Mouse (Mus musculus) adrenal gland (tissue): Measurements from ENCODE around the gene Mrpl17.

Experiments
- intact Hi-C: fragments of 180-260 bp; cut with DNase I; formaldehyde crosslinking; loops from one replicate; pipeline ENCODE4 v1.15.1; 2025

Mrpl17 gene

DNA sequence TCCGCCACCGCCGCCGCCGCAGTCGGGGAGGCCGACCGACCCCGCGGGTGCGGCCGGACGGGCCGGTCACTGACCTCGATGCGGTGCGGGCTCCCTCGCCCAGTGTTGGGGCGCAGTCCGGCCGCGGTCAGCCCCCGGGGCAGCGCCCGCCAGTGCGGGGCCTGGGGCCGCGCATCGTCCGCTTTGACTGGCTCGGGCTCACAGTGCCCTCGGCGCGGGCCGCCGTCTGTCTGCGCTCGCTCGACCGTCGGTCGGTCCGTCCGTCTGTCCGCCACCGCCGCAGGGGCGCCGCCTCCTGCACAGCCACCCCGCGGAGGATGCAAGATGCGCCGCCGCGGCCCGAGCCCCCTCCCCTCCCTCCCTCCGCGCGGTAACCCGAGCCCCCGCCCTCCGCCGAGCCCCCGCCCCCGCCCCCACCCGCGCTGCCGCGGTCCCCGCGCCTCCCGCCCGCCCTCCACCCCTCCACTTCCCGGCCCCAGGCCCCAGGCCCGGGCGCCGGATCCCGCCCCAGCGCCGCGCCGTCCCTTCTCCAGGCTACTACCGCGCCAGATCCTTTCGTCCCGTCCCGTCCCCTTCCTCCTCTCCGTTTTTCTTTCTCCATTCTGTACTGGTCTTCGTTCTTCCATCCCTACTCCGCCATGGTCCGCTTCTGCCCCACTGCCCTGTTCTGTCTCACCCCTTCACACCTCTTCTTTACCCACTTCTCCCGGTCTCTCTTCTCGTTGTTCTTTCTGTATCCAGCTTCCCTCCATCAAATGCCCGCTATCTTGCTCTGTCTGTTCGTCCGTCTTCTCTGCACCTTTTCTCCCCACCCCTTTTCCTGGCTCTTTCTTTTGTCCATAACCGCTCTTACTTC lies 23.4 kb downstream of the Mrpl17 start, which contains the start of gene Dchs1:
Gene Dchs1 (minus strand): TSS at position 370 of the 856 bp plus-strand sequence.
- intact Hi-C loops = no loop called here

DNA sequence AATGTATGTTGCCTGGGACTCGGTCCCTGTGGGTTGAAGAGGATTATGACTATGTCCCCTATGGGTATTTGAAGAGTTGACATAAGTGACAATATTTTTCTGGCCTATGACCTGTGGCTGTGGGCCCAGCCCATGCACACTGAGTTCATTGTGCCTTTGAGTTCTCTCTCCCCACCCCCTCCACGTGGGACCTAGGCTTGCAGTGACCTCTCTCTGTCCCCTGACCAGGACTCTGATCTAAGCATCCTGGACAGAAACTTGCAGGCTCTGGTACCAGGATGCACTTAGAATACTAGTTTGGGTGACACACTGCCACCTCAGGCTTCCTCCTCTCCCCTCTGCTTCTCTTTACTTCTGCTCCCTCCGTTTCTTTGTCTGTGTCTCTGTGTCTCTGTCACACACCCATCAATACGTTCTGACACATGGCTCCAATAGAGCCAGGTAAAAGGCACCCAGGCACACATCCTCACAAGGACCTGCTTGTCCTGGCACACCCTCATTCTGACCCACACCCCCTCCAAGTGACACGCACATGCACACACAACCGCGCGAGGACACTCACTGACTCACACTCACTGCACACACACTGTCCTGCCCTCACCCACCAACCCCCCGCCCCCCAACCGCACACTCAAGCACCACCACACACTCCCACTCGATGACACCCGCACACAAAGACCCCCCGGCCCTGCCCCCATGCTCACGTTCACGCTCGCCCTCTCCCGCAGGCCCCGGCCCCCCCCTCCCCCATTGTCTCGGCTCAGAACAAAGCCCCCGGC lies 24.2 kb downstream of the Mrpl17 start:
- intact Hi-C loops = no loop called here

DNA sequence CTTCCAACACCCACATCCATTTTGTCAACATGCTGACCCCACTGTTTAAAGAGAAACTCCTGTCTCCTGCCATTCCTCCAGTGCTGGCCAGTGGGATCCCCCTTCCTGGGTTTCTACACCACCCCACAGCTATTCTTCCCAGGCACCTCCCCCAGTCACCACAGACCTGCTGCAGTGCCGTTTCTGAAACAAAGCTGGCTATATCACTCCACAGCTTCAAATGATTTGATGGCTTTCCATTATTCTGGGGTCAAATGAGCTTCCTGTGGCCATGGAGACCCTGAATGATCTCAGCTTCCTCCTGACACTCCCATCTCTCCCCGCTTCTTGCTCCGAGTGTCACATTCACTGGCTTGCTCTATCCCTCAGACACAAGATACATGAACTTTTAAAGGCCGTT lies 26.3 kb downstream of the Mrpl17 start:
- intact Hi-C loops = no loop called here

DNA sequence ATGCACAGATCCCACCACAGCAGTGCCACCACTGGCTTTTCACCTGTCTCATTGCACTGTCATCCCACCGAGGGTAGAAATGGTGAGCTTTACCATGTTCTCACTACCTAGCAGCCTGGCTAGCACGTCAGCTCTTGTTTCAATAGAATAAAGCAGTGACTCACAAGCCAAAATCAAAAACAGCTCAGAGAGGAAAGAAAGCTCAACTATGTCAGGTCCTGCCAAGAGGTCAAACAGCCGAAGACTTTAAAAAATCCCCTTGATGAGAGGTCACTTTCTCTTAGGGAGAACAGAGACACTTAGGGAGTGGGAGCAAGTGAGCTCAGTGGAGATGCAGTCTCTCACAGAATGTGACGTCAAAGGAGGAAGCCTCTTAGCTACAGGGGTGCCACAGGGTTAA lies 27.0 kb downstream of the Mrpl17 start:
- intact Hi-C loops = no loop called here

DNA sequence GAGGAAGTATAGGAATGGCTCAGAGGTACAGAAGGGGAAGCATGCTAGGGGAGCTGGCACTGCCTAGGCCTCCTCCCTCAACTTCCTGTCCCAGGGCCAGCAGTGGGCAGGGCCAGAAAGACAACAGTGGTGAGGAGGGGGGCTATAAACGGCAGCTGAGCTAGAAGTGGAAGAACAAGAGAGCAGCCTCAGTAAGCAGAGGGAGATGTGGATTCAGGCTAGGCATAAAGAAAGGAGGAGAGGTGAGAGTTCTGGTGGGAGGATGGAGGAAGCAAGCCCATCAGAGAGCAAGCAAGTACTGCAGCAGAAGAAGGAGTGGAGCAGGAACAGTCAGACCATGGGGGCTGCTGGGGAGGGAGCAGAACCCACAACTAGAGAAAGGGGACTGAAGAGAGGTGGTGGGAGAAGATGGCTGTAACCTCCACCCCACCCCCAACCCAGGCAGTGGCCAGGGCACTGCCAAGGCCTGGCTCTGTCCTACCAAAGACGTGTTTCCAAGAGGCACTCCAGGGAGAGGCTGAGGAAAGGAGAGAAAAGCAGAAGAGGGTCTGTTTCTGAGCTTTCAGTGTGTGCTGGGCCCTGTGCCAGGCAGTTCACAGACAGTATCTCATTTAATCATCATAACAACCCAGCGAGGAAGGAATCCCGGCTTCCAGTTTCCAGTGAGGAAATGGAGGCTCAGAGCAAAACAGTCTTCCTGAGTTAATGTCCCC lies 32.2 kb downstream of the Mrpl17 start:
- intact Hi-C loops = no loop called here

DNA sequence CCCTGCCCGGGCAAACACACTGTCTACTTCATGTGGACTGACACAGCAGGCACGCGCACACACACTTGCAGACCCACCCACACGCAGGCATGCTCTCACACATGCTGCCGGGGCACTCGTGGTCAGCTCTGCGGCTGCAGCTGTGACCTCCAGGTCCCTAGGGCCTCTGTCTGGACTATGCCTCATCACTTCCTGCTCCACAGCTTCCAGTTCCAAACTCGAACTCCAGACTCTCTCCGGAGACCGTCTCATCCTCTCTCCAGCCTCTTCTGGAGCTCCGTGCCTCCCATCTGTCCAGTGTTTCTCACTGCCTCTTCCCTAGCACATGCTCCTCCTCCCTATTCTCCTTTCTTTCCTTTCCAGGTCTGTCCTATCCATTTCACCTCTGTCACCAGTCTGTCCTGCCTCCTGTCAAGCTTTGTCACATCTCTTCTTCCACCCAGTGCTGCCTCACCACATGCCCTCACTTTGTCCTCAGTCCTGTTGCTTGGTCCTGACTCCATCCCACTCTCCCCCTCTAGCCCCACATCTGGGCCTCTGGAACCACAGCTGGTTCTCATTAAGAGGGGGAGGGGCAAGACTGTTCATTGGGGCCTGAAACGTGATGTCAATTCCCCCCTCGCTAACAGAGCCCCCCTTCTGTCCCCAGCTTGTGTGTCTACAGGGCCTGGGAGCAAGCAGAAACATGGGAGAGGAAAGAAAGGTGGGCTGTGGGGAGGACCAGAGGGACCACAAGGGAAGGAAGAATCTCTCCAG lies 32.9 kb downstream of the Mrpl17 start:
- intact Hi-C loops = no loop called here

DNA sequence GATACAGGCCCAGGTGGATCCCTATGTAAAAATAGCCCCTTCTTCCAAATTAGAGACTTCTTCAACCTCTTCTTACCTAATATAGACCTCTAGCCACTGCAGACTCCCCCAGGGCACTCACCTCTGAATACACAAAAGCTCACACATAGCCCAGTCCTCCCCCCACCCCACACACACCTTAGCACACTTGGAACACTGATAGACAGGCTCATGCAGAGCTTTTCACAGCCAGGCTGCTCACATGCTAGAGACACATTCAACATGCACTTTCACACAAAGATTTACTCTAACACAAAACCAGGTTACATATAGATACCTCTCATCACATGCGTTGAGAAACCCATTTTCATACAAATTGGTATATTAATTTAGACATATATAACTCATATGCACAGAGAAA lies 33.6 kb downstream of the Mrpl17 start:
- intact Hi-C loops = no loop called here

DNA sequence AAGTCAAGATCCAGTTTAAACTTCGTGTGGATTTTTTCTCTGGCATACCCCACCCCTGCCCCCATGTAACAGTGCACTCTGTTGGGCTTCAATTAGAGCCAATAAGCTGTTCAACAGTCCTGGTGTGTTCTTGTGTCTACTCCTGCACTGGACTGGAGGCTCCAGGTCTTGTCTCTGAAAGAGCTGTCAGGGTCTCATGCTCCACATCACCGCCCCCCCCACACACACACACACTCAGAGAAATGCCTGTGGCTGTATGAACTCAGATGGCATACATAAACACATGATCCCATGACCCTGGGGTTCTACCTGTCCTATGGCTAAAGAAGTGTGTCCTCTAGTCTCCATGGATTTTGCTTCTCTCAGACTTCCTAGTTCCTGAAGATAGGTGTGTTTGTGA lies 34.9 kb downstream of the Mrpl17 start:
- intact Hi-C loops = no loop called here

DNA sequence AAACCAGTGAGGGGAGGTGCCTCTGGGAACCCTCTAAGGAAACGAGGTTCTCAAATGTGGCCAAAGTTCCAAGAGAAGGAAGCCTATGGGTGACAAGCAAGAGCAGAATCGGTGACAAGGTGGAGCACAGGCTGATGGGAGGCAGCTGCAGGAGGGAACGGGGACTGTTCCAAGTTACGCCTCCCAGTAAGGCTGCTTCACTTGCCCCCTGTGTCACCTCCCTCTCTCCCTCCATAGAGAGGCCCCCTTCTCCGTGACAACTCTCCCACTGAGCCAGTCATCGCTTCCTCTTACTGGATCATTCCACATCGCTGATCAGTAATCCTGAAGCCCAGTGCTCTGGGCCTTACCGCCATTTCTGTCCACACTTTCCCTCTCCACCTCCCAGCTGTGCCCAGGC lies 36.2 kb downstream of the Mrpl17 start:
- intact Hi-C loops = no loop called here

DNA sequence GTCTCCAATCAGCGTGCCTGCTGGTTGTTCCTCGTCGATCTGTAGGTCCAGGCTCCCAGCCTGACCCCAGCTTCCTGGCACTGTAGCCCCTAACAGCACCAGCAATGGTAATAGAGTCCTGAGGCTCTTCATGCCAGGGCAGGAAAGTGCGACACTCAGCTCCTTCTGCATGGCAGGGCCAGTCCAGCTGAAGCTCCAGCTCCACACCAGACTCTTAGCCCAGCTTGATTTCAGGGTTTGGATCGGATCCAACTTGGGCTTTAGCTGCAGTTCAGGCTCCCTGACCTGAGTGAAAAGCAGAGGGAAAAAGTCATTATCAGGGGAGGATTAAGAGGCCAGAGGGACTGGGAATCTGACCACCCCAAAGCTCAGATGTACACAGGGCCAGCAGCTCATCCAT lies 37.9 kb downstream of the Mrpl17 start:
- intact Hi-C loops = no loop called here

DNA sequence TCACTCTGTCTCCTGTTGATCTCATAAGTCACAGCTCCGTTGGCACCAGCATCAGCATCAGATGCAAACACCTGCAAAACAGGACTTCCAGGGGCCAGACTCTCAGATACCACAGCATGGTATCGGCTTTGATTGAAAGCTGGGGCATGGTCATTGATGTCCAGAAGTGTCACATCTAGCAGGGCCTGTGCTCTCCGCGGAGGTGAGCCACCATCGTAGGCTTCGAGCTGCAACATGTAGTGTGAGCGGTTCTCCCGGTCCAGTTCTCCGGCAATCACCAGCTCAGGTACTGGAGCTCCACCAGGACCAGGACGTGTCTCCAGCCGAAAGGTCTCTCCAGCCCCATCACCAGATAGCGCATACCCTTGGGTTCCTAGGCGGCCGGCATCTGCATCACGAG lies 38.6 kb downstream of the Mrpl17 start:
- intact Hi-C loops = no loop called here

DNA sequence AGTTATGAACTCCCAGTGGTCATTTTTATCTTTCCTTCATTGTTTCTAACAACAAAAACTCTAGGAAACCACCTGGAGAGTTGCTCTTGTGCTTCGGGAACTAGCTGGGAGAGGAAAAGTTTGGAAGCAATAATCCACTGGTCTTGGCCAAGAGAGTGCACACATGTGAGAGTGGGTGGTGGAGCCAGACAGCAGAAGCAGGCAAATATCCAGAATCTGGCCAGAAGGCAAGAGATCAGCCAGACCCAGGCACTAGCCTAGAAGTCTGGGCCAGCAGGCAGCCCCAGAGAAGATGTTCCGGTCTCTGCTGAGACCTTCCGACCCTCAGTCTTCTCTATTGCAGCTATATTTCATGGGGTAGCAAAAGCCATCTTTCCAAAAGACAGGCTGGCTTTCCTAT lies 40.9 kb downstream of the Mrpl17 start:
- intact Hi-C loops = no loop called here

DNA sequence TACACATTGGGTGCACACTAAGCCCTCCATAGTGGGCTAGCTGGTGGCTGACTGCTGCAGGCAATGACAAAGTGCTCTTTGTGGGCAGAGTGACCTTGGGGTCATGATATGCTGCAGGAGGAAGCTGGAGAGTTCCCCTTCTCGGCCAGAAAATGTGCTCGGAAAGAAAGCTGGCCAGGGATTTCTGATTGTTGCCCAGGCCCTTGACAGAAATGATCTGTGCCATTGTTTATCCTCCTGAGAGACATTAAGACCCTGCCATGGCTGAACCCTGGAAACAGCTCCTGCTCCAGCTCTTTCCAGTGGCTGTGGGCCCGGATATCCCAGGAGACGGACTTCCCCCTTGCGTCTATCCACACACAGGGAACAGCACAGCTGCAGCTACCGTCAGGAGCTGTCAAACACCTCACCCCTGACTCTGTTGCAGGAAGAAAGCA lies 43.2 kb downstream of the Mrpl17 start:
- intact Hi-C loops = no loop called here

DNA sequence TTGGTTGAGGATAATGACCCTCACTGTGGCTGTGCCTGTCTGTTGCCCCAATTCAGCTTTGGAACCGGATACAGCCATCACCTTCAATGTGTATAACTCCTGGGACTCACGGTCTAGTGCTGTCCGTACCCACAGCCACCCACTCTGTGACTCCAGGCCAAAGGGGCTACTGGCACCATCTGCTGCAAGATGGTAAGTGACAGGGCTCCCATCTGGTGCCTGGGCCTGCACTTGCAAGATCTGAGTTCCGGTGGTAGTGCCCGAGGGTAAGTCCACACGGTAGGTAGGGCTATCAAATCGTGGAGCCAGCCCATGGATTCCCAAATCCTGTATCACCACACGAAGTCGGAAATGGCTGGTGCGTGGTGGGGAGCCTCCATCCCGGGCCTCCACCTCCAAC lies 46.6 kb downstream of the Mrpl17 start:
- intact Hi-C loops = no loop called here

DNA sequence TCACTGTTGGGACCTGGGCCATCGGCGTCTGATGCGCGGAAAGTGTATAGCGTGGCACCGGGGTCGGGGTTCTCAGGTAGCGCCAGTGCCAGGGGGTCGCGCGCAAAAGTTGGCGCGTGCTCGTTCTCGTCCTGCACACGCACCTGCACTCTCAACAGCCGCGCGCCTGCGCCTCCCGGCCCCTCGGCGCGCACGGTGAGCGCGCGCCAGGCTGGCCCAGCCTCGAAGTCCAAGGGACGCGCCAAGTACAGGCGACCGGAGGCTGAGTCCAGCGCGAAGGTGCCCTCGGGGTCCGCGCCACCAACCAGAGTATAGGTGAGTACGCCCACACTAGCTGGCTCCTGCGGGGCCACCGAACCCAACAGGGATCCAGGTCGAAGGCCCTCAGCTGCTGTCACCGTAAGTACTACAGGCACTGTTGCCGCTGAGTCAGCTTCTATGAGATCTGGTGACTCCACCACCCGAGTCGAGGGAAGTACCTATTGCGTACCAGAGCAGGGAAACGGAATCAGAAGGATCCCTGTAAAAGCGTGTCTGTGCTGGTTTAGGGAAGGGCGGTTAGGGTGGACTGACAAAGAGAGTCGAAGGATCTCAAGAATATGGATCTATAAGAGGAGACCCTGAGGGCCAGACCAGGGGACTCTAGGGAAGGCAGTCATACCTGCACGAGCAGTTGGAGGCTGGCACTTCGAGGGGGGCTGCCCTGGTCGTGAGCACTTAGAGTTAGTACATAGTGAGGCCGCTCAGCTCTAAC lies 48.2 kb downstream of the Mrpl17 start:
- intact Hi-C loops = no loop called here

DNA sequence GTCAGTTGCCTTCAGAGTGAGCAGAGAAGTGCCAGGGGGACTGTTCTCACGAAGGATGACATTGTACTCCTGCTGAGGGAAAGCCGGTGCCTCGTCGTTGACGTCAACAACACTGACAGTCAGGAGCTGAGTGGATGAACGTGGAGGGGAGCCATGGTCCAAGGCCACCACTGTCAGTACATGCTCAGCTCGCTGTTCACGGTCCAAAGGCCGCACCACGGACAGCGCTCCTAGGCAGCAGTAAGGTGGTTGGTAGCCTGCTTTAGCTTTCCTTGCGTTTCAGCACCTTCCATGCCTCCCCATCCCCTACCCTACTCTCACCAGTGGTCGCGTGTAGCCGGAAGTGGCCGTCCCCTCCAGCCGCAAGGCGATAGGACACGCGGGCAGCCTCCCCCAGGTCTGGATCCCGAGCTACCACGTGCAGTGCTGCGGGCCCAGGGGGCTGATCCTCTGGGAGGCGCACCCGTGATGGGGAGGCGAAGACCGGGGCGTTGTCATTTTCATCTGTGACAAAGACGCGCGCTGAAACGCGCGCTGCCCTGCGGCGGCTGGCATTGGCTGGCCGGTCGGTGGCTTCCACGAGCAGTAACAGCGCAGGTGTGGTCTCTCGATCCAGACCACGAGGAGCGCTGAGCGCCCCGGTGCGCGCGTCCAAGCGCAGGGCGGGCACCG lies 49.0 kb downstream of the Mrpl17 start:
- intact Hi-C loops = no loop called here

DNA sequence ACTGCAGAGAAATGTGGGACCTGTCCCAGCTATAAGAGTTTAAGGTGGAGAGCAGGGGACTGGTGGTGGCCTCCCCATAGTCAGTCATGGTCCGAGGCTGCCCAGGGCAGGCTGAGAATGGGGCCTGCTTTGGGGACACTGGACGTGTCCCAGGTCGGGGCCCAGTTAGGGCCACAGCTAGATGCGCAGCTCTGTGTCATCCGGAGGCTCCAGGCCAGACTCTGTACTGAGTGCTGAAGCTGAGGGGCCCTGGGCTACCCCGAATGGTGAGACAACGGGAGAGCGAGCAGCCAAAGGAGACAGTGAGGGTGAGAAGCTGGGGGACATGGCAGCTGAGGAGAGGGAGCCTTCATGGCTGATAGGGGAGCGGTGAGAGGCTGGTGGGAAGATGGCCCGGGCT lies 57.6 kb downstream of the Mrpl17 start:
- intact Hi-C loops = no loop called here
